Mouse (Mus musculus) myocyte (in vitro differentiated cells): ENCODE measurements at regions not wholly inside any gene's neighbourhood (a gene's known extent, or its start where the extent isn't known, plus 50 kb on each side); places are given as distances from the start of the nearest gene placed in this dataset.

Source experiments
- H3K27me3 ChIP-seq: one replicate; pipeline ENCODE4 v1.6.1; 2011; ENCODE audit not compliant: control insufficient read depth, insufficient read depth, insufficient read length
- H3K36me3 ChIP-seq: one replicate; pipeline ENCODE4 v1.6.1; 2011; ENCODE audit not compliant: control insufficient read depth, insufficient read depth
- H3K4me2 ChIP-seq: one replicate; pipeline ENCODE4 v1.6.1; 2011; ENCODE audit warnings: low read depth, control low read depth
- H3K4me3 ChIP-seq: one replicate; pipeline ENCODE4 v1.5.1; 2011; ENCODE audit warnings: mild to moderate bottlenecking, control low read depth, moderate library complexity
- H3K79me2 ChIP-seq: one replicate; pipeline ENCODE4 v1.6.1; 2011; ENCODE audit not compliant: control insufficient read depth, insufficient read depth
- H3ac ChIP-seq: one replicate; pipeline ENCODE4 v1.6.1; 2011; ENCODE audit not compliant: control insufficient read depth, insufficient read length
- CEBPB ChIP-seq: IDR thresholded peaks from 2 replicates; pipeline ENCODE4 v1.6.1; 2011; ENCODE audit warnings: mild to moderate bottlenecking, moderate library complexity; ENCODE audit not compliant: poor library complexity, insufficient read depth, severe bottlenecking
- E2F4 ChIP-seq: IDR thresholded peaks from one replicate; pipeline ENCODE4 v1.6.1; 2011; ENCODE audit warnings: mild to moderate bottlenecking, control low read depth, moderate library complexity; ENCODE audit not compliant: insufficient read depth
- MAX ChIP-seq: IDR thresholded peaks from one replicate; pipeline ENCODE4 v1.6.1; 2011; ENCODE audit warnings: low read depth, mild to moderate bottlenecking, control low read depth
- MYOD1 ChIP-seq, 3 experiments: IDR thresholded peaks; one replicate each; pipeline ENCODE4 v1.6.1; 2011; ENCODE audit warnings: control low read depth in 2 of 3, low read depth in 2 of 3, mild to moderate bottlenecking in 2 of 3, moderate library complexity in 1 of 3; ENCODE audit not compliant: insufficient read length in 2 of 3, control insufficient read depth in 1 of 3
- MYOG ChIP-seq, 3 experiments: IDR thresholded peaks; one replicate each; pipeline ENCODE4 v1.6.1; 2011; ENCODE audit warnings: control low read depth in 2 of 3, low read depth in 2 of 3, mild to moderate bottlenecking in 2 of 3; ENCODE audit not compliant: insufficient read length in 2 of 3, control insufficient read depth in 1 of 3, insufficient read depth in 1 of 3
- POLR2A ChIP-seq: IDR thresholded peaks from one replicate; pipeline ENCODE4 v1.6.1; 2011; ENCODE audit warnings: low read depth, mild to moderate bottlenecking, control low read depth, moderate library complexity; ENCODE audit not compliant: insufficient read length
- POLR2AphosphoS2 ChIP-seq: IDR thresholded peaks from one replicate; pipeline ENCODE4 v1.6.1; 2011; ENCODE audit warnings: low read depth, control low read depth; ENCODE audit not compliant: insufficient read length
- REST ChIP-seq: IDR thresholded peaks from one replicate; pipeline ENCODE4 v1.6.1; 2011; ENCODE audit warnings: mild to moderate bottlenecking, control low read depth, moderate library complexity; ENCODE audit not compliant: insufficient read depth, insufficient read length
- SRF ChIP-seq: IDR thresholded peaks from one replicate; pipeline ENCODE4 v1.6.1; 2011; ENCODE audit warnings: low read depth; ENCODE audit not compliant: control insufficient read depth, insufficient read length
- TCF12 ChIP-seq: IDR thresholded peaks from one replicate; pipeline ENCODE4 v1.6.1; 2011; ENCODE audit warnings: mild to moderate bottlenecking, control low read depth; ENCODE audit not compliant: poor library complexity, insufficient read depth, severe bottlenecking
- TCF3 ChIP-seq: IDR thresholded peaks from one replicate; pipeline ENCODE4 v1.6.1; 2011; ENCODE audit warnings: low read depth, control low read depth; ENCODE audit not compliant: insufficient read length
- USF1 ChIP-seq: IDR thresholded peaks from one replicate; pipeline ENCODE4 v1.6.1; 2011; ENCODE audit warnings: low read depth, mild to moderate bottlenecking, control low read depth, moderate library complexity

GRCm38 (mm10) chr10:117444761-117445160, 64.9 kb upstream of the Cpsf6 start:
- Histone ChIP-seq H3K4me3 (no peak overlapping the region), H3K36me3 (no peaks in the 10 kb centered on the region), H3K27me3 (no peaks in the 10 kb centered on the region), H3K79me2 (no peaks in the 10 kb centered on the region), H3ac (no peak overlapping the region), H3K4me2 (no peak overlapping the region)
- no peak for TF ChIP-seq REST
- no peak for TF ChIP-seq MAX
- TF ChIP-seq CEBPB, result no peak

- Histone ChIP-seq H3K4me2 (no peak overlapping the region), H3K36me3 (no peaks in the 10 kb centered on the region), H3ac (no peak overlapping the region), H3K27me3 (no peaks in the 10 kb centered on the region), H3K79me2 (no peaks in the 10 kb centered on the region), H3K4me3 (no peak overlapping the region)
- TF ChIP-seq POLR2AphosphoS2 (no peak), MYOG (IDR thresholded peaks at IDR 0.05; ENCODE audit: control insufficient read depth in 1 of 3, insufficient read depth in 1 of 3, insufficient read length in 2 of 3, low read depth in 2 of 3) (no peak), MYOD1 (IDR thresholded peaks at IDR 0.05; ENCODE audit: control insufficient read depth in 1 of 3, insufficient read length in 2 of 3, low read depth in 2 of 3) (no peak), POLR2A (no peak), TCF12 (no peak), REST (no peak), CEBPB (no peak)
Measured at GRCm38 (mm10) chr10:117443426-117444350, 63.9 kb upstream of the Cpsf6 start.

- Histone ChIP-seq H3K79me2 (no peaks in the 10 kb centered on the region), H3K4me2 (no peak overlapping the region), H3K4me3 (no peak overlapping the region), H3ac (no peak overlapping the region), H3K27me3 (no peaks in the 10 kb centered on the region), H3K36me3 (no peaks in the 10 kb centered on the region)
- TF ChIP-seq CEBPB (no peak), MYOG (IDR thresholded peaks at IDR 0.05; ENCODE audit: control insufficient read depth in 1 of 3, insufficient read depth in 1 of 3, insufficient read length in 2 of 3, low read depth in 2 of 3) (no peak)
Measured at GRCm38 (mm10) chr10:117441979-117442803, 62.4 kb upstream of the Cpsf6 start.

- Histone ChIP-seq H3K27me3 (no peaks in the 10 kb centered on the region), H3K4me3 (no peak overlapping the region), H3ac (no peak overlapping the region), H3K4me2 (no peak overlapping the region), H3K79me2 (no peaks in the 10 kb centered on the region), H3K36me3 (no peaks in the 10 kb centered on the region)
- TF ChIP-seq E2F4 (no peak), TCF3 (no peak), POLR2AphosphoS2 (no peak), REST (no peak), TCF12 (no peak), SRF (no peak), MYOG (IDR thresholded peaks at IDR 0.05; ENCODE audit: control insufficient read depth in 1 of 3, insufficient read depth in 1 of 3, insufficient read length in 2 of 3, low read depth in 2 of 3) (no peak), USF1 (no peak), MYOD1 (IDR thresholded peaks at IDR 0.05; ENCODE audit: control insufficient read depth in 1 of 3, insufficient read length in 2 of 3, low read depth in 2 of 3) (no peak), POLR2A (no peak), CEBPB (no peak), MAX (no peak)
Measured at GRCm38 (mm10) chr10:117441121-117441978, 61.5 kb upstream of the Cpsf6 start.
